Mouse (Mus musculus) megakaryocyte, embryonic 14.5 days (primary cell): ENCODE measurements at regions not wholly inside any gene's neighbourhood (a gene's known extent, or its start where the extent isn't known, plus 50 kb on each side); places are given as distances from the start of the nearest gene placed in this dataset.

Experiments used
- H3K27me3 ChIP-seq: replicated peaks from 2 replicates; pipeline ENCODE3; 2012; ENCODE audit warnings: inconsistent platforms
- H3K36me3 ChIP-seq: replicated peaks from 2 replicates; pipeline ENCODE3; 2012; ENCODE audit warnings: low read length, inconsistent platforms, mixed read lengths
- H3K4me1 ChIP-seq: 2 replicates; pipeline ENCODE4 v1.6.1; 2012; ENCODE audit warnings: inconsistent platforms
- H3K4me3 ChIP-seq: replicated peaks from 2 replicates; pipeline ENCODE3; 2012; ENCODE audit warnings: moderate library complexity, mild to moderate bottlenecking, inconsistent platforms
- H3K9me3 ChIP-seq: 2 replicates; pipeline ENCODE4 v1.6.1; 2012; ENCODE audit warnings: inconsistent platforms
- FLI1 ChIP-seq: IDR thresholded peaks from 2 replicates; pipeline ENCODE4 v1.6.1; 2012; ENCODE audit warnings: low read length, inconsistent platforms, mixed read lengths
- GATA1 ChIP-seq: IDR thresholded peaks from 3 replicates; pipeline ENCODE4 v1.6.1; 2012; ENCODE audit warnings: mixed read lengths, low read length, inconsistent platforms, borderline replicate concordance

GRCm38 (mm10) chr10:44994385-44995281, 72.4 kb upstream of the Prep start:
- H3K36me3 ChIP-seq = no peaks in the 10 kb centered on the region
- no peak for TF ChIP-seq GATA1
- no peak for TF ChIP-seq FLI1
- no peak overlapping the region for H3K4me3 ChIP-seq

GRCm38 (mm10) chr10:44993470-44994260, 73.3 kb upstream of the Prep start:
- H3K4me3 ChIP-seq = no peak overlapping the region
- no peaks in the 10 kb centered on the region for H3K27me3 ChIP-seq
- H3K9me3 ChIP-seq = no peaks in the 10 kb centered on the region
- no peaks in the 10 kb centered on the region for H3K36me3 ChIP-seq
- TF ChIP-seq GATA1 (no peak), FLI1 (no peak)
- peaks cover 6% of the 10 kb centered on the region; the same call in 1 of the 2 replicates for H3K4me1 ChIP-seq

More at GRCm38 (mm10) chr10:44994385-44995281, 72.4 kb upstream of the Prep start:
- Histone ChIP-seq H3K27me3 (no peaks in the 10 kb centered on the region), H3K9me3 (no peaks in the 10 kb centered on the region), H3K4me1 (peaks cover 6% of the 10 kb centered on the region; the same call in 1 of the 2 replicates)

- Histone ChIP-seq H3K27me3 (peaks cover 2% of the 10 kb centered on the region), H3K4me1 (no peaks in the 10 kb centered on the region)
- no peak for TF ChIP-seq FLI1
- no peak for TF ChIP-seq GATA1
These were observed 77.5 kb upstream of the Prep start for GRCm38 (mm10) chr10:44989539-44989938.

GRCm38 (mm10) chr10:44988756-44989155, 78.2 kb upstream of the Prep start:
- H3K36me3 ChIP-seq = no peaks in the 10 kb centered on the region
- no peak overlapping the region for H3K4me3 ChIP-seq
- H3K9me3 ChIP-seq = no peaks in the 10 kb centered on the region
- H3K4me1 ChIP-seq = no peaks in the 10 kb centered on the region
- H3K27me3 ChIP-seq = peaks cover 2% of the 10 kb centered on the region
- TF ChIP-seq FLI1 (no peak), GATA1 (no peak)

More at GRCm38 (mm10) chr10:44989539-44989938, 77.5 kb upstream of the Prep start:
- no peaks in the 10 kb centered on the region for H3K9me3 ChIP-seq
- H3K36me3 ChIP-seq = no peaks in the 10 kb centered on the region
- H3K4me3 ChIP-seq = no peak overlapping the region

- Histone ChIP-seq H3K4me1 (no peaks in the 10 kb centered on the region), H3K9me3 (no peaks in the 10 kb centered on the region)
- no peak for TF ChIP-seq GATA1
- no peak for TF ChIP-seq FLI1
These were observed 79.4 kb upstream of the Prep start for GRCm38 (mm10) chr10:44987615-44988014.

GRCm38 (mm10) chr10:44981913-44982312, 85.1 kb upstream of the Prep start:
- Histone ChIP-seq H3K4me3 (no peak overlapping the region), H3K4me1 (no peaks in the 10 kb centered on the region), H3K27me3 (peaks cover 2% of the 10 kb centered on the region), H3K36me3 (no peaks in the 10 kb centered on the region), H3K9me3 (no peaks in the 10 kb centered on the region)
- TF ChIP-seq GATA1 = no peak
- no peak for TF ChIP-seq FLI1

More at GRCm38 (mm10) chr10:44987615-44988014, 79.4 kb upstream of the Prep start:
- Histone ChIP-seq H3K4me3 (no peak overlapping the region), H3K36me3 (no peaks in the 10 kb centered on the region), H3K27me3 (peaks cover 2% of the 10 kb centered on the region)

GRCm38 (mm10) chr10:44976815-44977214, 90.2 kb upstream of the Prep start:
- Histone ChIP-seq H3K36me3 (no peaks in the 10 kb centered on the region), H3K4me3 (no peak overlapping the region), H3K9me3 (no peaks in the 10 kb centered on the region)

GRCm38 (mm10) chr10:44971911-44972310, 95.1 kb upstream of the Prep start:
- H3K27me3 ChIP-seq = peaks cover 4% of the 10 kb centered on the region
- TF ChIP-seq GATA1 = no peak
- TF ChIP-seq FLI1 = no peak
- H3K4me1 ChIP-seq = no peaks in the 10 kb centered on the region
- H3K36me3 ChIP-seq = no peaks in the 10 kb centered on the region
- 0 out of 2 replicates have a peak, but pooled peaks cover under 1% of the 10 kb centered on the region for H3K9me3 ChIP-seq
- no peak overlapping the region for H3K4me3 ChIP-seq

More at GRCm38 (mm10) chr10:44976815-44977214, 90.2 kb upstream of the Prep start:
- TF ChIP-seq GATA1 = no peak
- no peak for TF ChIP-seq FLI1
- H3K4me1 ChIP-seq = no peaks in the 10 kb centered on the region
- H3K27me3 ChIP-seq = peaks cover 4% of the 10 kb centered on the region

- Histone ChIP-seq H3K36me3 (no peaks in the 10 kb centered on the region), H3K4me1 (no peaks in the 10 kb centered on the region), H3K27me3 (no peaks in the 10 kb centered on the region), H3K4me3 (no peak overlapping the region), H3K9me3 (peaks cover 5% of the 10 kb centered on the region; the same call in 1 of the 2 replicates)
- no peak for TF ChIP-seq GATA1
- no peak for TF ChIP-seq FLI1
These were observed 107.0 kb upstream of the Prep start for GRCm38 (mm10) chr10:44959968-44960367.

GRCm38 (mm10) chr10:44945205-44945725, 121.7 kb upstream of the Prep start:
- no peaks in the 10 kb centered on the region for H3K36me3 ChIP-seq
- TF ChIP-seq FLI1 (no peak), GATA1 (no peak)
- no peaks in the 10 kb centered on the region for H3K4me1 ChIP-seq
- H3K4me3 ChIP-seq = no peak overlapping the region
- no peaks in the 10 kb centered on the region for H3K27me3 ChIP-seq
- no peaks in the 10 kb centered on the region for H3K9me3 ChIP-seq
